Mouse (Mus musculus): ENCODE results near the gene Bag5. TPM values are rescaled to one million over a fixed set of nuclear protein-coding genes. Genes with fewer than 3 reads are reported as not detected.

Bag5 gene
- polyA plus RNA-seq, 1 experiment from 2014 or later = 62.2 TPM

- ATAC-seq (ENCODE audit: low FRiP score) = no peak
- Histone ChIP-seq H3K9ac (ENCODE audit: low read length) (no peak overlapping the region), H3K27ac (ENCODE audit: low read depth, low read length) (no peak overlapping the region), H3K4me2 (no peak overlapping the region), H3K9me3 (ENCODE audit: control insufficient read depth, low read length) (no peaks in the 10 kb centered on the region), H3K36me3 (ENCODE audit: control insufficient read depth, insufficient read depth, low read length) (no peaks in the 10 kb centered on the region), H3K4me3 (ENCODE audit: low read depth, low read length) (no peak overlapping the region), H3K27me3 (ENCODE audit: control insufficient read depth, insufficient read depth, low read length) (no peaks in the 10 kb centered on the region), H3K4me1 (ENCODE audit: control insufficient read depth, insufficient read depth, low read length) (peaks cover 13% of the 10 kb centered on the region)
- no peak for DNase-seq (ENCODE audit: low spot score, missing footprints)
- WGBS = 83% methylated on average over 2 of the region's 2 CpGs
Observed at GRCm38 (mm10) chr12:111755231-111755630, 42.2 kb upstream of the Bag5 start.

- DNase-seq (ENCODE audit: low spot score, missing footprints) = no peak
- Histone ChIP-seq H3K9me3 (ENCODE audit: control insufficient read depth, low read length) (no peaks in the 10 kb centered on the region), H3K4me1 (ENCODE audit: control insufficient read depth, insufficient read depth, low read length) (peaks cover 8% of the 10 kb centered on the region), H3K4me3 (ENCODE audit: low read depth, low read length) (no peak overlapping the region), H3K27ac (ENCODE audit: low read depth, low read length) (no peak overlapping the region), H3K9ac (ENCODE audit: low read length) (no peak overlapping the region), H3K4me2 (no peak overlapping the region), H3K27me3 (ENCODE audit: control insufficient read depth, insufficient read depth, low read length) (no peaks in the 10 kb centered on the region), H3K36me3 (ENCODE audit: control insufficient read depth, insufficient read depth, low read length) (no peaks in the 10 kb centered on the region)
- no peak for ATAC-seq (ENCODE audit: low FRiP score)
Observed at GRCm38 (mm10) chr12:111754710-111755109, 41.7 kb upstream of the Bag5 start.

- 80% methylated on average over 9 of the region's 9 CpGs for WGBS
- H3K9ac ChIP-seq (ENCODE audit: low read length) = no peak overlapping the region
- ATAC-seq (ENCODE audit: low FRiP score) (no peak), DNase-seq (ENCODE audit: low spot score, missing footprints) (no peak)
- H3K9me3 ChIP-seq (ENCODE audit: control insufficient read depth, low read length) = no peaks in the 10 kb centered on the region
- no peaks in the 10 kb centered on the region for H3K36me3 ChIP-seq (ENCODE audit: control insufficient read depth, insufficient read depth, low read length)
- peaks cover 6% of the 10 kb centered on the region for H3K4me1 ChIP-seq (ENCODE audit: control insufficient read depth, insufficient read depth, low read length)
- no peaks in the 10 kb centered on the region for H3K27me3 ChIP-seq (ENCODE audit: control insufficient read depth, insufficient read depth, low read length)
- no peak overlapping the region for H3K4me3 ChIP-seq (ENCODE audit: low read depth, low read length)
- H3K27ac ChIP-seq (ENCODE audit: low read depth, low read length) = no peak overlapping the region
- no peak overlapping the region for H3K4me2 ChIP-seq
Observed at GRCm38 (mm10) chr12:111753347-111753746, 40.3 kb upstream of the Bag5 start.

GRCm38 (mm10) chr12:111752491-111752890, 39.4 kb upstream of the Bag5 start:
- H3K9me3 ChIP-seq (ENCODE audit: control insufficient read depth, low read length) = no peaks in the 10 kb centered on the region
- H3K9ac ChIP-seq (ENCODE audit: low read length) = no peak overlapping the region
- no peak overlapping the region for H3K4me3 ChIP-seq (ENCODE audit: low read depth, low read length)
- ATAC-seq (ENCODE audit: low FRiP score) (no peak), DNase-seq (ENCODE audit: low spot score, missing footprints) (no peak)
- WGBS = 90% methylated on average over 6 of the region's 6 CpGs
- no peak overlapping the region for H3K4me2 ChIP-seq
- H3K36me3 ChIP-seq (ENCODE audit: control insufficient read depth, insufficient read depth, low read length) = no peaks in the 10 kb centered on the region
- H3K27me3 ChIP-seq (ENCODE audit: control insufficient read depth, insufficient read depth, low read length) = no peaks in the 10 kb centered on the region
- no peak overlapping the region for H3K27ac ChIP-seq (ENCODE audit: low read depth, low read length)
- H3K4me1 ChIP-seq (ENCODE audit: control insufficient read depth, insufficient read depth, low read length) = no peaks in the 10 kb centered on the region

- WGBS = 95% methylated on average over 3 of the region's 3 CpGs
- H3K27ac ChIP-seq (ENCODE audit: low read depth, low read length) = no peak overlapping the region
- no peaks in the 10 kb centered on the region for H3K36me3 ChIP-seq (ENCODE audit: control insufficient read depth, insufficient read depth, low read length)
- H3K27me3 ChIP-seq (ENCODE audit: control insufficient read depth, insufficient read depth, low read length) = no peaks in the 10 kb centered on the region
- no peak overlapping the region for H3K4me3 ChIP-seq (ENCODE audit: low read depth, low read length)
- ATAC-seq (ENCODE audit: low FRiP score) (no peak), DNase-seq (ENCODE audit: low spot score, missing footprints) (no peak)
- H3K9ac ChIP-seq (ENCODE audit: low read length) = no peak overlapping the region
- no peaks in the 10 kb centered on the region for H3K9me3 ChIP-seq (ENCODE audit: control insufficient read depth, low read length)
- no peak overlapping the region for H3K4me2 ChIP-seq
- no peaks in the 10 kb centered on the region; the same call in 1 of the 2 replicates for H3K4me1 ChIP-seq (ENCODE audit: control insufficient read depth, insufficient read depth, low read length)
Observed at GRCm38 (mm10) chr12:111750739-111751138, 37.7 kb upstream of the Bag5 start.

GRCm38 (mm10) chr12:111747421-111747820, 34.4 kb upstream of the Bag5 start:
- Histone ChIP-seq H3K4me2 (no peak overlapping the region), H3K9me3 (ENCODE audit: control insufficient read depth, low read length) (no peaks in the 10 kb centered on the region), H3K27ac (ENCODE audit: low read depth, low read length) (no peak overlapping the region), H3K9ac (ENCODE audit: low read length) (no peak overlapping the region), H3K4me3 (ENCODE audit: low read depth, low read length) (no peak overlapping the region), H3K27me3 (ENCODE audit: control insufficient read depth, insufficient read depth, low read length) (no peaks in the 10 kb centered on the region), H3K36me3 (ENCODE audit: control insufficient read depth, insufficient read depth, low read length) (no peaks in the 10 kb centered on the region), H3K4me1 (ENCODE audit: control insufficient read depth, insufficient read depth, low read length) (no peaks in the 10 kb centered on the region; the same call in 1 of the 2 replicates)
- no peak for DNase-seq (ENCODE audit: low spot score, missing footprints)
- WGBS = 87% methylated on average over 7 of the region's 7 CpGs
- ATAC-seq (ENCODE audit: low FRiP score) = no peak

GRCm38 (mm10) chr12:111746091-111746490, 33.0 kb upstream of the Bag5 start:
- Histone ChIP-seq H3K9me3 (ENCODE audit: control insufficient read depth, low read length) (no peaks in the 10 kb centered on the region), H3K4me3 (ENCODE audit: low read depth, low read length) (no peak overlapping the region), H3K27ac (ENCODE audit: low read depth, low read length) (no peak overlapping the region), H3K27me3 (ENCODE audit: control insufficient read depth, insufficient read depth, low read length) (no peaks in the 10 kb centered on the region), H3K4me1 (ENCODE audit: control insufficient read depth, insufficient read depth, low read length) (no peaks in the 10 kb centered on the region; the same call in 1 of the 2 replicates), H3K36me3 (ENCODE audit: control insufficient read depth, insufficient read depth, low read length) (no peaks in the 10 kb centered on the region), H3K9ac (ENCODE audit: low read length) (no peak overlapping the region), H3K4me2 (no peak overlapping the region)
- DNase-seq (ENCODE audit: low spot score, missing footprints) (peak; percentile 83), ATAC-seq (ENCODE audit: low FRiP score) (no peak)
- 75% methylated on average over 5 of the region's 5 CpGs for WGBS

- Histone ChIP-seq H3K36me3 (ENCODE audit: control insufficient read depth, insufficient read depth, low read length) (no peaks in the 10 kb centered on the region), H3K27me3 (ENCODE audit: control insufficient read depth, insufficient read depth, low read length) (no peaks in the 10 kb centered on the region), H3K4me2 (no peak overlapping the region), H3K4me1 (ENCODE audit: control insufficient read depth, insufficient read depth, low read length) (no peaks in the 10 kb centered on the region; the same call in 1 of the 2 replicates), H3K4me3 (ENCODE audit: low read depth, low read length) (no peak overlapping the region), H3K9ac (ENCODE audit: low read length) (no peak overlapping the region), H3K9me3 (ENCODE audit: control insufficient read depth, low read length) (no peaks in the 10 kb centered on the region), H3K27ac (ENCODE audit: low read depth, low read length) (no peak overlapping the region)
- ATAC-seq (ENCODE audit: low FRiP score) (no peak), DNase-seq (ENCODE audit: low spot score, missing footprints) (no peak)
- 74% methylated on average over 6 of the region's 6 CpGs for WGBS
Observed at GRCm38 (mm10) chr12:111745274-111745673, 32.2 kb upstream of the Bag5 start.

- no peaks in the 10 kb centered on the region for H3K9me3 ChIP-seq (ENCODE audit: control insufficient read depth, low read length)
- H3K36me3 ChIP-seq (ENCODE audit: control insufficient read depth, insufficient read depth, low read length) = no peaks in the 10 kb centered on the region
- no peak overlapping the region for H3K27ac ChIP-seq (ENCODE audit: low read depth, low read length)
- H3K27me3 ChIP-seq (ENCODE audit: control insufficient read depth, insufficient read depth, low read length) = no peaks in the 10 kb centered on the region
- WGBS = 82% methylated on average over 11 of the region's 11 CpGs
- H3K4me2 ChIP-seq = no peak overlapping the region
- no peak overlapping the region for H3K4me3 ChIP-seq (ENCODE audit: low read depth, low read length)
- no peak overlapping the region for H3K9ac ChIP-seq (ENCODE audit: low read length)
- ATAC-seq (ENCODE audit: low FRiP score) = no peak
- no peaks in the 10 kb centered on the region; the same call in 1 of the 2 replicates for H3K4me1 ChIP-seq (ENCODE audit: control insufficient read depth, insufficient read depth, low read length)
- DNase-seq (ENCODE audit: low spot score, missing footprints) = no peak
Observed at GRCm38 (mm10) chr12:111743981-111744423, 30.9 kb upstream of the Bag5 start.

GRCm38 (mm10) chr12:111743419-111743818, 30.4 kb upstream of the Bag5 start:
- H3K4me3 ChIP-seq (ENCODE audit: low read depth, low read length) = no peak overlapping the region
- DNase-seq (ENCODE audit: low spot score, missing footprints) (no peak), ATAC-seq (ENCODE audit: low FRiP score) (no peak)
- H3K36me3 ChIP-seq (ENCODE audit: control insufficient read depth, insufficient read depth, low read length) = no peaks in the 10 kb centered on the region
- no peak overlapping the region for H3K27ac ChIP-seq (ENCODE audit: low read depth, low read length)
- H3K9ac ChIP-seq (ENCODE audit: low read length) = no peak overlapping the region
- WGBS = 89% methylated on average over 2 of the region's 2 CpGs
- no peaks in the 10 kb centered on the region for H3K27me3 ChIP-seq (ENCODE audit: control insufficient read depth, insufficient read depth, low read length)
- no peak overlapping the region for H3K4me2 ChIP-seq
- no peaks in the 10 kb centered on the region; the same call in 1 of the 2 replicates for H3K4me1 ChIP-seq (ENCODE audit: control insufficient read depth, insufficient read depth, low read length)
- H3K9me3 ChIP-seq (ENCODE audit: control insufficient read depth, low read length) = no peaks in the 10 kb centered on the region

Measured in midbrain, embryonic 11.5 days (tissue).